Mouse (Mus musculus): Measurements from ENCODE around the gene Tmem106a.
"Not testable (repeated sequence)": the region's sequence is repeated elsewhere in the genome, so short reads cannot be mapped to it uniquely, and the experiment has no call there.

Tmem106a gene

DNA sequence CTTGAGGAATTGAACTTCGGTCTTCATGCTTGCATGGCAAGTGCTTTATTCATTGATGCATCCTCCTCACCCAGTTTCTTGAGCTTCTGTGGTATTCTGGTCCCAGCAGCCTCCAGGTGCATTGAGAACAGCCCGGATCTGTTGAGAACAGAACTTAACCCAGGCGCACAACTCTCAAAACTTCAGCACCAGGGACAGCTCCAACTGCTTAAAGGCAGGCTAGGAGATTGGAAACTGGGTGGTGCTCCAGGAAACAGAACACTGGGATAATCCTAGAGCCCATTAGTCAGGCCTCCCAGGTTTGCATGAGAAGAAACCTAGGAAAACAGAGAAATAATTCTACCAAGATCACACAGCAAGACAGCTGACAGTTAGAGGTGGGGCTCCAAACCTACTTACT, 20.4 kb downstream of the Tmem106a start:
- DNase-seq (ENCODE audit: low spot score) = peak; percentile 82

DNA sequence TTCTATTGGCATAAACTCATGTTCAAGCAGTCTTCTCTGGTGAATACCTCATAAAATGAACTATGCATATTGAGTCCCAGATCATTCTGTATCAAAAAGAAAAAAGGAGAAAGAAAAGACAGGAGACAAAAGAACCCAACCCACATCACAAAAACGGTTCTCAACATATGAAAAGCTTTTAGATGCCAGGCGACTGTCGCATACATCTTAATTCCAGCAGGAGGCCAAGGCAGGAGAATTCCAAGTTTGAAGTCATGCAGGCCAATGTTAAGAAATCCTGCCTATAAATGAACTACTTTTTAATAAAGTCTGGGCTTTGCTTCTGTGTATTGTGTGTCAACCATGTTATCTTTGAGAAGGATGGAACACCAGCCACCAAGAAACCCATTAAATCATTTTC, 22.1 kb downstream of the Tmem106a start:
- DNase-seq (ENCODE audit: low spot score) = no peak

- DNase-seq (ENCODE audit: low spot score) = peak; percentile 88
Observed at GRCm38 (mm10) chr11:101604531-101605453, 22.8 kb downstream of the Tmem106a start.

GRCm38 (mm10) chr11:101607134-101607533, 25.1 kb downstream of the Tmem106a start:
- DNase-seq (ENCODE audit: low spot score) = not testable (repeated sequence)

DNA sequence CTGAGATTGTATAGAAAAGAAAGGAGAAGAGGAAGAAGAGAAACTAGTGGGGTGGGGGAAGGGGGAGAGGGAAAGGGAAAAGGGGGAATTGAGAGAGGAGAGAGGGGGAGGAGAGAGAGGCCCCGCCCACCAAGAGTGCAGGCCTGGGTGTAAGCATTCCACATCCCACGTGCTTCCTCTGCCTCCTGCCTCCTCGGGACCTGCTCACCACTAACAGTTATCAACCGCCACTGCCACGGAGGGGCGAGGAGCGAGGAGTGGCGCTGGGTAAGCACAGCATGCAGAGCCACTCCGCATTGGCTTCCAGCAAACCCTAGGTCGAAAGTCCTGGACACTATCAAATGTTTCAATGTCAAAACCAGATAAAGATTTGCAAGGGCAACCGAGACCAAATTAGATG, 28.4 kb downstream of the Tmem106a start:
- DNase-seq (ENCODE audit: low spot score) = no peak

DNA sequence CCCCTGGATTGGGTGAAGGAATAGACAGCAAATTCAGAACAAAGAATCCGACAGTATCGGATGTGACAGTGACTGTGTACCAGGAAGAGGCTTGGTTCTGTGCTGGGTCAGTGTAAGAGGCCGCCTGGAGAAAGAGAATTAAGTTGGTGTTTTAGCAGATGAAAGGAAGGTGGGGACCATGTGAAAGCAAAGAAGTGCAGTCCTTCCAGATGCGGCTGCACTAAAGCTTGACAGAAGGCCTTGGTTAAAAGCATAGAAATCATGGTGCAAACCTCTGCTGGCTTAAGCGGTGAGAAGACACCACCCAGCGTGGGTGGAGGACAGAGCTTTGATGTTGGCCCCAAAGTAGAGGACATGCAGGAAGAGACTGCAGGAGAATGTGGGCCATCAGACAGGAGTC, 31.6 kb downstream of the Tmem106a start:
- no peak for DNase-seq (ENCODE audit: low spot score)

- no peak for DNase-seq (ENCODE audit: low spot score)
Observed at GRCm38 (mm10) chr11:101614116-101614515, 32.1 kb downstream of the Tmem106a start.

DNA sequence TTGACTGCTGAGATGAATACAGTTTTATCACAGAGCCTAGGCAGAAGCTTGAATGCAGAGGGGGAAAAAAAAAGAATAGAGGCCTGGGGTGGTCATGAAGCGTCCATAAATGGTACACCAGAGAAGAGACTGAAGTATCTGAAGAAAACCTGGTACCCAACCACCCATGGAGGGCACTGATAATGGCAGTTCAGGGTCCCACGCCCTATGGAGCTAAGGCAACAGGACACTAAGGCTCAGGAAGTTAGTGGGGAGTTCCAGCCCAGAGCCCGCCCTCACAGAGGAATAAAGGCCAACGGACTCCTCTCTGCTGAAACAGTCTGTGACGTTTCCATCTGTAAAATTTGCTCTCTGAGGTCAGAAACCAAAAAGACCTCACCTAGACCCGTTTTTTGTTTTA, 33.3 kb downstream of the Tmem106a start:
- DNase-seq (ENCODE audit: low spot score) = no peak

- DNase-seq (ENCODE audit: low spot score) = no peak
Observed at GRCm38 (mm10) chr11:101616104-101616503, 34.1 kb downstream of the Tmem106a start.

DNA sequence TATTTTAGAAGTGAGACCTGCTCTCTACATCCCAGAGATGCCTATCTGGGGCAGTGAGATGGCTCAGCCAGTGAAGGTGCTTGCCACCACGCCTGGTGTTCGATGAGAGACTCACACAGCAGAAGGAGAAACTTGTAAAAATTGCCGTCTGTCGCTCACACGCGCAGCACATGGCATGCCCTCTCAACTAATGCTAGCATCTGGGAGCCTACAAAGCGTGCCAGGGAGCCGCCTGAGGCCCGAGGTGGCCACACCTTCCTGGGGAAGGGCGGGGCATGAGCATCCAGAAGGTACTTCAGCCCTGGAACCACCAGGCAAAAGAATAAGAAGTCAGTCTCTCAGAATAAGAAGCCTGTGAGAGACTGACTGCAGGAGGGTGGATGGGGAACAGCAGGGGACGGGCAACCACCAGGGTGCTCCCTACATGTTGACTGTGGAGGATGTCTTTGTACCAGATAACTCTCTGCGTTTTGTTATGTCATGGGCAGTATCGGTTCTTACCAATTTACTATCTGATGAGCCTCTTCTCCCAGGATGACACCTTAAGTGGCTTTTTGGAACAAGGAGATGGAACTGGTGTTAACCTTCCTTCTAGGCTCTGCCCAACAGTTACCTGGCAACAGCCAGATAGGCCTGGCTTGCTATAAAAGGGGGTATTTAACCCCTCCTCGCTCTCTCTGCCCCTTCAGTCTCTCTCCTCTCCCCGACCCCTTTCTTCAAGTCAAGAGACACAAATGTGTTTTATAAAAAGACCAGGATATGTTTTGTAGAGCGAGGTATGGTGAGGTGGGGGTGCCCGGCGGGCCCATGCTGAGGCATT, 35.1 kb downstream of the Tmem106a start:
- no peak for DNase-seq (ENCODE audit: low spot score)

- DNase-seq (ENCODE audit: low spot score) = peak; percentile 65
Observed at GRCm38 (mm10) chr11:101617849-101618248, 35.8 kb downstream of the Tmem106a start.

DNA sequence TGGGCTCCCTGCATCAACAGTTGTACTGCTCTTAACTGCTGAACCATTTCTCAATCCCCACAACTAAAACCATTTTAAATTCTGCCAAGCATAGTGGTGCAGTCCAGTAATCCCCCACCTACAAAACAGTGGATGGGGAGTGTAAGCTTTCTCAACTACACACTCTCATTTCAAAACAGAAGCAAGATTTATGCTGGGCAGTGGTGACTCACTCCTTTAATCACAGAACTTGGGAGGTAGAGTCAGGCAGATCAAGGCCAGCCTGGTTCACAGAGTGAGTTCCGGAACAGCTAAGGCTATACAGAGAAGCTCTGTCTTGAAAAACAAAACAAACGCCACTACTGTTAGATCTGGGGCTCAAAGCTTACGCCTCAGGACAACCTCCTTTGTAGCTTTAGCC, 36.6 kb downstream of the Tmem106a start:
- no peak for DNase-seq (ENCODE audit: low spot score)

DNA sequence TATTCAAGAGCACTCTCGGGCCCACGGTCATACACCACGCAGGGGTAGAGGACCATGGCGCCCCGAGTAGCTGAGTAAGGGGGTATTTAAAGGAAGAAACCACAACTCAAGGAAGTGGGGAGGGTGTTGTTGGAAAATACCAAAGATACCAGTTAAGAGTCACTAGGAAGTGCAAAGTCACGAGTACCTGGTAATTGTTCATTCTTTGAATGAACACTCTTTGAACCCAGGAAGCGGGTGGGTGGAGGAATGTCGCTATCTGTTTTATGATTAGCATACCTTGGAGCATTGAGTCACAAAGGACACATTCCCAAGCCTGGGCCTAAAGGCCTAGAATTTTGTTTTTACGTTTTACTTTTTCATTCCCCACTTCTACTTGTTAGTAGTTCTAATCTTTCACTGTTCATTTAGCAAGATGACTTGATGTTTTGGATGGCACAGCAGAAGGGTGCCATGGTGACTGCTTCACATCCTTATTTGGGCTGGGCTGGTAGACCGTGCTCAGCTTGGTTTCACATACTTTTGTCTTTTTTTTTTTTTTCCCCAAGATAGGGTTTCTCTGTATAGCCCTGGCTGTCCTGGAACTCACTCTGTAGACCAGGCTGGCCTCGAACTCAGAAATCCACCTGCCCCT, 38.1 kb downstream of the Tmem106a start:
- not testable (repeated sequence) for DNase-seq (ENCODE audit: low spot score)

- peak; percentile 53 for DNase-seq (ENCODE audit: low spot score)
Observed at GRCm38 (mm10) chr11:101626649-101626994, 44.6 kb downstream of the Tmem106a start.

GRCm38 (mm10) chr11:101626995-101627856, 45.2 kb downstream of the Tmem106a start, which contains the start of gene Rdm1:
Rdm1 (plus strand) TSS chr11:101627195.
- peak; percentile 89 for DNase-seq (ENCODE audit: low spot score)

DNA sequence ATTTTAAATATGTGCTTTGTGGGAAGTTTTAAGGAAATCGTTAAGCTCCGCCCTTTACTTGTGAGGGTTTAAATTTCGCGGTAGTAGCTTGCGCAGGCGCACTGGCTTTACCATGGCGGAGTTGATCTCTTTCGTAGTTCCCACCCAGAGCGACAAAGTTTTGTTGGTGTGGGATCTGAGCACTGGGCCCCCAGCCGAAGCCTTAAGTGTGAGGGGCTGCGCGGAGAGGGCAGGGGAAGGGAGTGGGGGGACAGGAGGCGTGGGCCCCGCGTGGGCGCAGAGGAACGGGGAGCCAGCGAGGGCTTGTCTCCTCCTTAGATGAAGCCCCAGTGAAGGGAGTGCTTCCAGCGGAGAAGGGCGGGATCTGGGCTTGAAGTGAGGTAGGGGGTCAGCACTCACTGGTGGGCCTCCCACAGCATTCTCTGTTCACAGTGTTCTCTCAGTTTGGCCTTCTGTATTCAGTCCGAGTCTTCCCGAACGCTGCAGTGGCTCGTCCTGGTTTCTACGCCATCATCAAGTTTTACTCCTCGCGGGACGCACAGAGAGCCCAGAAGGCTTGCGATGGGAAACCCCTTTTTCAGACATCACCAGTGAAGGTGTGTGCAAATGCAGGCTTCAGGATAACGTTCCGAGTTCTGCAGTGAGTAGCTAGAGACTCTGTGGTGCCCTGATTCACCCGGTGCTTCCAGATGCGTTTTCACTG, 46.0 kb downstream of the Tmem106a start:
- peak; percentile 91 for DNase-seq (ENCODE audit: low spot score)

DNA sequence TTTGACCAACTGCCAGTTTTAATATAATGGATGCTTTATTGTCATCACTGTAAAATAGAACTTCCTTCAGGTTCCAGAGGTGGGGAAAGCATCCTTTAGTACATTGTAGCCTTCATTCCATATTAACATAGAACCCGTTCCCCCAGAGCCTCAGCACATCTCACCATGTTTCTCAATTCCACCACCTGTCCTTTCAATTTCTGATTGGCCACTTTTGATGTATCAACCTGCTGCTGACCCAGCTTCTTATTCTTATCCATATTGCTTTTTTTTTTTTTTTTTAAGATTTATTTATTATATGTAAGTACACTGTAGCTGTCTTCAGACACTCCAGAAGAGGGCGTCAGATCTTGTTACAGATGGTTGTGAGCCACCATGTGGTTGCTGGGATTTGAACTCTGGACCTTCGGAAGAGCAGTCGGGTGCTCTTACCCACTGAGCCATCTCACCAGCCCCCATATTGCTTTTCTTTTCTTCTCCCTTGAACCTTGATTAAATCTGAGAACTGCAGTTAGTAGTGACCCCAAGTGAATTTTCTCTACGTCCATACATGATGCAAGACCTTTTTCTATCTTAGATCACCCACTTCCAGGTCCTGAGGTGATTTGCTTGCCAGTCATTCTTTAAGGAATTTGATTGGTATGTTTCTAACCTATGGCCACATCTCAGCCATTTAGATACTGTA, 46.8 kb downstream of the Tmem106a start:
- not testable (repeated sequence) for DNase-seq (ENCODE audit: low spot score)

DNA sequence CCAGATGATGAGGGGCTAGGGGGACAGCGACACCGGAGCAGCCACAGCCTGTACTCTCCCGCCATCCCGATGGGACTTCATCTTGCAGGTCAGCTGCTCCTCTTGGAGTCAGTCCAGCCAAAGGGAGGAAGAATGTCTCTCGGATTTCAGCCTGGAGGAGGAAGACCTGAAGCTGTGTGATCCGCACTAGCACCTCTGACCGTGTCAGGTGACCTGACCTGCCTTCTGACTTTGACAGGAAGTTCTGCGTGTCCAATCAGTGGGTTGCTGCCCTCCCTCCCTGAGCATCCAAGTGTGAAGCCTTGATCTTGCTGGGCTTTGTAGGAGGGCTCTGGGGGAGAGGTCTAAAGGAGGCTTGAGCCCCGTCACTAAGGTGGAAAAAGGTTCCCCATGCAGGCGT, 53.6 kb downstream of the Tmem106a start:
- DNase-seq (ENCODE audit: low spot score) = no peak

DNA sequence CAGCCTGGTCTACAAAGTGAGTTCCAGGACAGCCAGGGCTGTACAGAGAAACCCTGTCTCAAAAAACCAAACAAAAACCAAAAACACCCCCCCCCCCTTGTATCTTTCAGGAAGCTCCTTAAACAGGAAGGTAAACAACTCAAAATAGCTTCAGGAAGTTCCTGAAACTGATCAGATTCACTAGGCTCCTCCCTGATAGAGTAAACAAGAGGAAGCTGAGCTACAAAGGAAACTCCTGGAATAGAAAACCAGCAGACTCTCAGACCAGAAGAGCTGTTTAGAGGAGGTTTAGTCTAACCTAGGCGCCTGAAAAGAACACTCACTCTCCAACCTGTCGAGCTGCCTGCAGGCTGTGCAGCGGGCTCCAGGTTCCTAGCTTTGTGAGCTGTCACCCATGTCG, 57.7 kb downstream of the Tmem106a start:
- DNase-seq (ENCODE audit: low spot score) = no peak
